Mouse (Mus musculus) ovary, postnatal 10 days (tissue): ENCODE results near the gene Rpl19.

ENCODE experiments used
- DNase-seq: peaks from one replicate; pipeline ENCODE4 v3.0.0; 2022; ENCODE audit warnings: low spot score

The Rpl19 gene

DNA sequence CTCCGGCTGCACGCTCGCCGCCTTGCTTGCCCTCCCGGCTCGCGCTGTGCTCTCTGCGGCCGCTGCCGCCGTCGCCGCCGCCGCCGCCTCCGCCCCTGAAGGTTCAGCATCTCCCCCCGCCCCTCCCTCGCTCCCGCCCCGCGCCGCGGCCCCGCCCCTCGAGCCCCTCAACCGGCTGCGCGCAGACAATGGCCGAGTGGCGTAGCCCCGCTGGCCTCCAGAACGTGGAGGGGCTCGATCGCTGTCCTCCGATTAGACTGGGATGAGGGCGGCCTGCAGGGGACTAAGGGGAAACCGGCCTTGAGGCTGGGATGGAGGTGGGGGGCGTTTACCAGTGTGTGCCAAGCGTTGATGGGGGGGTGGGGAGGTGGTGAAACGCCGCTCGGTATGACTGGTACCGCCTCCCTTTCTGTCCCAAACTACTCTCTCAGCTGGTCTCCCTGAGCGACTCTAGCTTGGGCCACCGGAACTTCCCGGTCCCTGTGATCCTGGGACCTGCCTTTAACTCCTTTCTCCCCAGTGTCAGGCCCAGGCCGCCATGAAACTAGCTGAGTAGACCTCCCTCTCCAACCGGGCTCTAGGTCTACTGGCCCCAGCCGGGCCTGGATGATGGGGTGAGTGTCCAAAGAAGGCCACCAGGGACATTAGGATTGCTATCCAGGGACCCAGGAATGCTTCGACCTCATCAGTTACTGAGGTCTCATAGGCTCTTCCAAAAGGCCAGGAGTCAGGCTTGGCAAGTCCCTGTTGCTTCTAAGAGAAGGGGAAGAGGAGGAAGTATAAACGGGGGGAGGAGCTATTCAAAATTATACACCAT lies 3.7 kb upstream of the Rpl19 start, which contains the start of gene Cacnb1:
Cacnb1 (minus strand) TSS at position 480 of the 817 bp plus-strand sequence.
- DNase-seq = peak; percentile 59

DNA sequence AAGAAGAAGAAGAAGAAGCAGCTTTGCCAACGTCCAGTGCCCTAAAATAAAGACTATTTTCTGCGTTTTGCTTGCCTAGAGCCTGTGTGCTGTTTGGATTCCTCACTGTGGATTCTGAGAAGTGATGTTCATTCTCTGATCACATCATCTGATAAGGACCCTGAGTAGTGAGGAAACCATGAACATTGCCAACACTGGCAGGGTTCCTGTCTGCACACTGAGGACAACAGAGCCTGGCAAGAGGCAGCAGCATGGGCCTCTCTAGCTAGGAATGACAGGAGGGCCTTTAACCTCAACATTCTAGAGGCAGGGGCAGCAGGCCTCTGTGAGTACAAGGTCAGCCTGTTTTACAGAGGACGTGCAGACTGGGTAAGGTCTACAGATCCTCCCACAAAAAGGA lies 2.0 kb upstream of the Rpl19 start:
- no peak for DNase-seq

DNA sequence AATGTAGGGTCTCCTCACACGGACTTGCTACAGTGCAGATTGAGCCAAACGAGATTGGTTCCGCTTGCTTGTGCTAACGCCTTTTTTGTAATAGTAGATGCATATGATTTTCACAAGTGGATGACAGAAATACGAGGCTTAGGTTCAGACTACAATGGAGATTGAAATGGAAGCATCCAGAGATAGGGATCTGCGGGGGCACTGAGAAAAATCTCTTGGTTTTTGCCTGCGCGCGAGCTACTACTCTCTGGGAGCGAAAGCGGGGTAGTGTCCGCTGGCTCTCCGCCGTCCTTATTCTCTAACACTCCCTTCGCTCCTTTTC lies 301 bp upstream of the Rpl19 start:
- no peak for DNase-seq

DNA sequence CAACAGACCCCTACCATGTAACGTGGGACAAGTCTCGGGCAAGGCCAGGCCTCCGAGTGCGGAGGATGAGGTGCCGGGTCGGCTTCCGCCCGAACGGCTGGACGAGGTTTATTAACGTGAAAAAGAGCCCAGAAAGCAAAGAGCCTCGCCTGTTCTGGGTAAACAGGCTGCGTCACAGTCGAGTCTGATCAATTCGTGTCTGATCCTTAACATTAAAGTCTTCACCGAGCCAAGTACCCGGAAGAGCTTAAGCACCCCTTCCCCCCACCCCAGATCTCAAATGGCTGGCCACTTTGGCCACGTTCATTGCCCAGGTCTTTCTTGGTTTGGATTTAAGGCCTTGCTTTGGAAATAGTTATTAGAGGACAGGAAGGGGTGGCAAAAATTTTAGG lies 783 bp downstream of the Rpl19 start:
- no peak for DNase-seq

DNA sequence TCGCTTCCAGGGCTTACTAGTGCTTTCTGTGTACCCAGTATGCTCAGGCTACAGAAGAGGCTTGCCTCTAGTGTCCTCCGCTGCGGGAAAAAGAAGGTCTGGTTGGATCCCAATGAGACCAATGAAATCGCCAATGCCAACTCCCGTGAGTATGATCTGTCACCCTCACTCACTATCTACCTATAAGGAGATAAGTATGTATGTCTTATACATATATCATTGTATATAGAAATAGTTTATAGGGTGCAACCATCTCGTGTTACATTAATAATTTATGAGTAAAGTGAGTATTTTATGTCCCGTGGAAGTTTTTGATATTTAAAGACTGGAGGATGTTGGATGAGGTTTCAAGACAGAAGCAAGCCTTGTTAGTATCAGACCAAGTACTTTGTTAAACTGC lies 1.3 kb downstream of the Rpl19 start:
- no peak for DNase-seq

DNA sequence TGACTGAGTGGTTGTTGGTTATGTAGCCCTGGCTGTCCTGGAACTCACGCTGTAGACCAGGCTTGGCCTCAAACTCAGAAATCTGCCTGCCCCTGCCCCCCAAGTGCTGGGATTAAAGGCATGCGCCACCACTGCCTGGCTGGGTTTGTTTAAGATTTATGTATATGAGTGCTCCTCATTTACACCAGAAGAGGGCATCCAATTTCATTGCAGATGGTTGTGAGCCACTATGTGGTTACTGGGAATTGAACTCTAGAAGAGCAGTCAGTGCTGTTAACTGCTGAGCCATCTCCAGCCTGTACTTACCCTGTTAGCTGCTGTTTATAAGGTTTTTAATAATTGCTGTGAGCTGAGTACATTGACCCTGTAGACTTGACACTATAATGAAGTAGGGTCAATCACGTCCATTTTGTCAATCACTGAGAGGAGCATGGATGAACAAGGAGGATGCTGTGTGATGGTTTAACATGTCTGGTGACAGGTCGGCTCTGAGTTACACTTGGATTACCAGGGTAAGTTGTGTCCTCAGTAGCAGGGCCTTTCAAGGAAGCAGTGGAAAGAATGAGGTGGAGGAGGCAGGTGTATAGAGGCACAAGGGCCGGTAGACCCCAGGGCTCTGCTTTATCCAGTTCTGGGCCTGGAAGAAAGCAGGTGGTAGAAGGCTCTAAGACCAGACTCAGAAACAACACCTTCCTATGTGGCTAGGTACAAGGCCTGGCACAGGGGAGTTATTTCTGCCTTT lies 4.4 kb downstream of the Rpl19 start:
- DNase-seq = no peak

DNA sequence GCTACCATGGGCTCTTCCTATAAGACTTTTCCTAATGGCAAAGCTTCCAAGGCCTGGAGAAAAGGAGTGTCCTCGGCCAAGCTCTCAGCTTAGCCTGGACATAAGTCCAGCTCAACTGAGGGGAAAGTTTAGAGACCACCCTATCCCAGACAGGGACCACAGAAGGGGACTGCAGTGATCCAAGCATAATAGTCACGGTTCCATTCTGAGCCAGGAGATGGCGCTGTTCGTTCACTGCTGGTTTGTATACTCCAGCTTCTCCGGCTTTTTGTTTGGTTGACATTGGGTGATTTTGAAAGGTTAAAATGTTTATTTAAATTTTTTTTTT lies 4.9 kb downstream of the Rpl19 start:
- DNase-seq = peak; percentile 77

DNA sequence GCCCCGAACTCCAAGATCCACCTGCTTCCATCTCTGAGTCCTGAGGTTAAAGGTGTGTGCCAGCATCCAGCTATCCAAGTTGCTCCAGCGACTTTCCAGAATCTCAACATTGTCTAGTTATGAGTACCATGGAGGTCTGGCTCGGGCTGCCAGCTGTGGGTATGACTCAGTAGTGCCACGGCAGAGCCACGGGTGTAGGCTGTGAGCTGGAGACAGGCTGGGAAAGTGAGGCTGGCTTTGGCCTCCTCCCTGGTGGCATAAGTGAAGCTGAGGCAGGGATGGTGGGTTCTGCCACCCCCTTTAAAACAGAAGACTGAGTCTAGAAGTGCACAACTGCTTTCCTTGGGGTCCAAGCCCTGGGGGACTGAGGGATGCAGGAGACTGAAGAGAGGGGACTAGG lies 7.6 kb downstream of the Rpl19 start:
- DNase-seq = no peak

DNA sequence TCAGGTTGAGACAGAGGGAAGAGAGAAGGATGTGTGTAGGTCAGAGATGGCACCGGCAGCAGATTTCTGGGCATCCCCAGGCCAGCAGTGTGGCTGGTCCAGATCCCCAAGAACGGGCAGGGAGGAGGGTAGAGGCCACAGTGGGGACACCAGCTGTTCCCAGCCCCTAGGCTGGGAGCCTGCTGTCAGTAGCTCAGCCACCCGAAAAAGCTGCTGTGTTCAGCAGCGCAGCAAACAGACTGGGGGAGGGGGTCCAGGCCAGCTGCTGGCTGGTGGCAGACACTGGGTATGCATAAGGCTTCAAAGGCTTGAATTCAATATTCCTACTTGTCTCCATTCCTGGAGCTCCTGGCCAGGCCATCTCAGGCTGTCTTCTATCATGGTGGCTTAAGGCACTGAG lies 8.3 kb downstream of the Rpl19 start:
- DNase-seq = no peak

DNA sequence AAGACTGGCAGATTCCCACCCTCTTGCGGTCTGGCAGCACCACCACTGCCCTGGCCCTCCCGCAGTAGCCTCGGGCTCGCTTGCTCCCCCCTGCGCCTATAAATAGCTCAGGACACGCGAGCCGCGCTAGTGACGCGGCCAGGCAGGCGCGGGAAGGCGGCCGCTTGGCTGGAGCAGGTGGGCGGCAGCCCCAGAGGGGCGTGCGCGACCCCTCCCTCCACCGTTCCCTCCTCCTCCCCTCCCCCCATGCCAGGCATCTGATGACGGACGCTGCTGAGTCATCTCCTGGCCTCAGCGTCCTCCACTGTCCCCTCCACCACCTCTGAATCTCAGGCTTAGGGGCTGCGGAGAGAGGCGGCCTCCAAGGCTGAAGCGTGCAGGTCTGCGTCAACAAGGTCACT lies 9.5 kb downstream of the Rpl19 start:
- no peak for DNase-seq

DNA sequence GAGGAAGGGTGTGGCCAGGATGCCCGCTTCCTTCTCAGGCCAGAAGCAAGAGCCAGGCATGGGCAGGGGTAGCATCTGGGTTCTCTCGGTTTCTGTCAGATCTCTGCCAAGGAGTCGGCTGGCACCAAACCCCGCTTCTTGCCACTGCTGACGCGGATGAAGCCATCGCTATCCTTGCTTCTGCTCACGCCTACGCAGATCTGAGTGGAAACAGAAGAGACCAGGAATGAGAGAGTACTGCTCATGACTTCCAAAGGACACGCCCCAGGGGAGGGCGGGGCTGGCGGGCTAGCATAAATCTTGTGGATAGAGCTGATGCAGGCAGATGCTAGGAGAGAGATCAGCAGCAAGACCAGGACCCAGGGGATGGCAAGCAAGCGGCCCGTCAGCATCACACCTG lies 11.4 kb downstream of the Rpl19 start:
- no peak for DNase-seq

DNA sequence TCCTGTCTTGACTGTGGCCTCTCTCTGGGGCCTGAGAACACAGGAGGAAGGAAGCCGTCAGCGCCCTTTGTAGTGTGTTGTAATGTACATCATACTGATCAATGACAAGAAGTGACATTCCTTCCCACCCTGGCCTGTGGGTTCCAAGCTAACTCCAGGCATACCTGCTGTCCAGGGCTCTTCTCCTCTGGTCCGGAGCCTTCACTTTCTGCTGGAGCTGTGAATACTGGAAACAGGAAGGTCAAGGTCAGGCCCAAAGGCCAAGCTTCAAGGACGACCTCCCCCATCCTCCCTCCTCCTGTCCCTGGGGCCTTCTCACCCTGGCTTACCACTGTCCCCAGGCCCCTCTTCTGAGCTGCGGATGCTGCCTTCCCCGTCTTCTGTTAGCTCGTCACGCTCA lies 14.5 kb downstream of the Rpl19 start:
- DNase-seq = no peak

DNA sequence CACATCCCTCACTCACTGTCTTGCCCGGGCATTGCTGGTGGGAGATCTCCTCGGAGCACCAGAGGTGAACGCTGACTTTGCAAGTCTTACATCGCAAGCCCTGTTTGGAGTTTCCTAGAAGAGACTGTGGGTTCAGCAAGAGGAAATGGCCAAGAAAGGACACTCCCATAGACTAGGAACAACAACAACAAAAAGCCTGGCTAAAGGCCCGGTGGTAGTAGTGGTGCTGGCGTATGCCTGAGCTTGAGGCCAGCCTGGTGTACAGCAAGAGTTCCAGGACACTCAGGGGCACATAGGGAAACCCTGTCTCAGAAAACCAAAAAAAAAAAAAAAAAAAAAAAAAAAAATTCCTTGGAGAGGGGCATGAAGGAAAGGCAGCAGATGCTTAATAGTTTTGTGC lies 16.2 kb downstream of the Rpl19 start:
- no peak for DNase-seq

DNA sequence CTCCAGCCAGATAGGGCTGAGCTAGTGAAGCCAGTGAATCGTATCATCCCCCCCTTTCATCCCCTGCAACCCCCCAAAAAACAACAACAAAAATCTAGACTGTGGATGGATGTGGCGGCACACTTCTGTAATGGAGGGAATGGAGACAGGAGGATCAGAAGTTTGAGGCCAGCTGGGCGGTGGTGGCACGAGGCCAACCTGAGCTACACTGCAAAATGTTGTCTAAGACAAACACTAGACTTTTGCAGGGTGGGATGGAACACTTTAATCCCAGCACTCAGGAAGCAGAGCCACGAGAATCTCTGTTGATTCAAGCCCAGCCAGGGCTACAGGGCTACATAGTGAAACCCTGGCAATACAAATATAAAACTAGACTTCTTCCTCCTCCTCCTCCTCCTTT lies 17.6 kb downstream of the Rpl19 start:
- no peak for DNase-seq

DNA sequence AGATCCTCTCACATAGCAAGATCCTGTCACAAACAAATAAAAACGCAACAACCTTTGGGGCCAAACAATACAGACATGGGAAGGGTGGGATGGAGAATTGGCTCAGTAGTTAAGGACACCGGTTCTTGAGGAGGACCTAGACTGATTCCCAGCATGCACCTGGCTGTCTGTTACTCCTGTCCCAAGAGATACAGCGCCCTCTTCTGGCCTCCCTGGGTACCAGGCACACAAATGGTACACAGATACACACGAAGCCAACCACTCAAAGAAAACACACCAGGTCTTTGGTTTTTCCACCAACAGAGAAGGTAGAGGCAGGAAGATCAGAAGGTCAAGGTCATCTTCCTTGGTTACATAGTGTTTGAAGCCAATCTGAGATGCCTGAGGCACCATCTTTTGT lies 19.1 kb downstream of the Rpl19 start:
- DNase-seq = no peak

DNA sequence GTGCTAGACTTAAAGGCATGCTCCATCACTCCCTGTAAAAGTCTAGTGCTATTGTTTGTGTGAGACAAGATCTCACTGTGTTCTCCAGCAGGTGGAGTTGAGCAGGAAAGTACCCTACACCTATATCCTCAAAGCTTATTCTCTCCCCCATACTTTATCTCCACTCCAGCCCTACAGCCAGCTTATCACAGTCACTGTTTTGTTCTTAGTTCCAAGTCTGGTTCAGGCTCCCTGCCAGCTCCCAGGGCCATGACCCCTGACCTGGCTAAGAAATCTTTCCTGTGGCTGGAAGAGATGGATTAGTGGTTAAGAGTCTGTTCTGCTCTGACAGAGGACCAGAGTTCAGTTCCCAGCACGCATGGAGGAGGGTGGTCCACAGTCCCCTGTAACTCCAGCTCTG lies 20.0 kb downstream of the Rpl19 start:
- no peak for DNase-seq

DNA sequence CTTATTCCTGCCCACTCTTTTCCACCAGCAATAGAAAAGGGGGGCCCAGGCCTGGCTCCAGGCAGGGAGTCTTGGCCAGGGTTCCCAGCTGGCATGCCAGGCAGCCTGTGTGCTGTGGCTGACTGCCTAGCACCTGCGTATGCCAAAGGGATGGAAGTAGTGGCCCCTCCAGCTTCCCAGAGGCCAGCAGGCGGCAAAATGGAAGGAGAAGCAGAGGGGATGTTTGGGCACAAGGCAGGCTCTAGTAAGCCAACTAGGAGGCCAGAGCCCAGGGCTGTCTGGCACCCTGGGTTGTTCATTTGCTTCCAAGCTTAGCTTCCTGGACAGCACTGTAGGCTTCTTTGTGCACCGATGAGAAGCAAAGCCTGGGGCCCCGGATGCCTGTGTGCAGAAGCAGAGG lies 21.2 kb downstream of the Rpl19 start:
- DNase-seq = no peak

DNA sequence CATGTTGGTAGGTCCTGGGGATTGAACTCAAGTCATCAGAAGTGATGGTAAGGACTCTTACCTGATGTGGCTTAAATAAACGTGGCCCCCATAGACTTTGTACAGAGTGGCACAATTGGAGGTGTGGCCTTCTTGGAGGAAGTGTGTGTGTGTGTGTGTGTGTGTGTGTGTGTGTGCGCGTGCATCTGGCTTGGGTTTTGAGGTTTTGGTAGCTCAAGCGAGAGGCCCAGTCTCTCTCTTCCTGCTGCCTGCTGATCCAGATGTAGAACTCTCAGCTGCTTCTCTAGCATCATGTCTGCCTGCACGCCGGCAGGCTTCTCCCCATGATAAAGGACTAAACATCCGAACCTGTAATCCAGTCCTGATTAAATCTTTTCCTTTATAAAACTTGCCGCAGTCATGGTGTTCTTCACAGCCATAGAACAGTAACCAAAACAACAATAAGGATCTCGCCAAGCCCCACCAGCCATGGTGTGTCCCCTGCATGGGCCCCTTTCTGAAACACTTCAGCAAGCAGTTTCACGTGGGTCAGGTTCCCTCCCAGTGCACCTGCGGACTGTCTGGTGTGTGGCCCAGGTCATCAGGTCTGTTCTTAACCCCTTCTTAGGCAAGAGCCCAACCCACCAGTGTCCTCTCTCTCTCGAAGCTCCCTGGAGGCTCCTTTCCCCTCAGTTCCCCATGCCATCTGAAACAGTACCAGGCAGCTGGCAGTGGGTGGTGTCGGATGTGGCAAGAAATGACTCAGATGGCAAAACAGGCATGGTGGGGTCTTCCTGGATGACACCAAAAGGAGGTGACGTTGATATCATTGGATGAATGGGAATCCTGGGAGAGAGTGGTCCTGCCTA lies 23.4 kb downstream of the Rpl19 start:
- DNase-seq = no peak

DNA sequence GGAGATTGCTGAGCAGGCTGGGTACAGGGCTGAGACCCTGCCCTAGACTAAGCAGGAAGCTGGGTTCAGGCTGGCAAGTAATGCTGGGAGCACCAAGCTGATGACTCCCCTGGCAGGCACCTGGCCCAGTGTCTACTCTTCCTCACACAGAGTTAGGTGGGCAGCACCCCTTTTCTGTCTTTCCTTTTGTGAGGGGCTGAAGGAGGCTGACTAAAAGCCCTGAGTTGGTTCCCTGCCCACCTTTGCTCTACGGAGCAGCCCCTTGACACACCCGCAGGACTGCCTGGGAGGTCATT lies 24.0 kb downstream of the Rpl19 start:
- no peak for DNase-seq

DNA sequence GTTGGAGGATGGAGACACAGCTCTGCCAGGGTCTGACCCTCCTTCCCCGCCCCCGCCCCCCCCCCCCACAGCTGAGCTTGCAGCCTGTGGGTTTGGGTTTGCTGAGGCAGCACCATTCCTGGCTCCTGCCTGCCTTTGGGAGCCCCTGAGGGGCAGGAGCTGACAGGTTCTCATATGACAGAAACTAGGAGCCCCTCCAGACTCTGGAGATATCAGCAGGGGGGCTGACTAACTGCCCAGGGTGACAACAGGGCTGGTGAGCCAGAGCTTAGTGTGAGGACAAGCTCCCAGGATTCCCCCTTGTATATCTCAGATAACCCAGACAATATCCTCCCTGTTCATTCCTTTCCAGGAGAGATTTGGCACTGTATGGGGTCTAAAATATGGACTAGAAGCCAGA lies 24.4 kb downstream of the Rpl19 start:
- DNase-seq = no peak

DNA sequence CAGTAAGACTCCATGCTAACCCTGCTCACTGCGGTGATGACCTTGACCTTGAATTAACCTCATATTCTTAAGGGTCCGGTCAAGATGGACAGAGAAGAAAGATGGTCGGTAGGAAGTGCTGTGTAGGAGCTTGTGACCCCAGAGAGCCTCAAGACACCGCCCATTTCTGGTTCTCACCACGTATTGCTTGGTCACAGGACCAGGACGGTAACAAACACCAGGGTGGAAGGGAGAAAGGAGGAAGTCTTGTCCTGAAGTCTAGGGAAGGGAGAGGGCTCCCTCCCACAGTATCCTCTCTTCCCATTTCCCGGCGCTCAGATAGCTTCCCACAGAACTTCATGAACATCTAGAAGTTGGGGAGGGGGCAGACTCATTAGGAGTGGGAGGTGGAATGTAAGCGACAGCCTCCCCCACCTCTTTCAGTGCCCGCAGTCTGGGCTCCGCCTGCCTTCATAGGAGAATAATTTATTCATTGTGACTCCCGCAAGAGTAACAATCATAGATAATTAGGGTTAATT lies 25.2 kb downstream of the Rpl19 start:
- DNase-seq = no peak

DNA sequence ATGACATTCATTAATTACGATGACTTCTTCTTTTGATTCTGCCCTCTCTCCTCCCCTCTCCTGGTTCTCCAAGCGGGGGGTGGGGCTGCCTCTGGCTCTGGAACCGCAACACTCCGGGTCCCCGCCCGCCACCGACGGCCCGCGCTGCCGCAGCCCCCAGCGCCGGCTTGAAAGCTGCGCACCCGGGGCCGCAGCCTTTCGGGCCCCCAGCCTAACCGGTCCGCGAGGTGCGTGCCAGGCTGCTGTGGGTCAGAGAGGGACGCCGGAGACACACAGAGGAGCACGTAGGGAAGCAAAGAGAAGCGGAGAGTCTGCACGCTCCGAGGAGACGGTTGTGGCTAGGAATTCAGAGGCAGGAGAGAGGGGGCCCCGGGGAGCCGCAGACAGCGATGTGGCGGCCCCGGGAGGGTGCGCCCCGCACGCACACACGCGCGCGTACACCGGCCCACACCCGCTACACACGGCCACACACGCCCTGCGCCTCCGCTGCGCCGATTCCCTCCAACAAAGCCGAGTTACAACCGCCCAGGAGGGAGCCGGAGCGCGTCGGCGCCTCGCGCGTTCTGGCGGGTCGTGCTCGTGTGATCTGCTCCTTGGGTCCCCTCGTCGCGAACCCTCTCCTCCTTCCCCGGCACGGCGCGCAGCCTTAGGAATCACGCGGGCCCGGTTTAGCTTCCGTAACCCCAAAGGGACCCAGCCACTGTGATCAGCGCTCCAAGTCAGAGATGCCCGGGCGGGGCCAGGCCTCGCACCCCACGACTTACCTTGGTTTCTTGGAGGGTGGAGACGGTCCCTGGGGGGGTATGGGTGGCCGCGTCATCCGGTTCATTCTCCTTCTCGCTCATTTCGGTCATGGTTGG lies 25.8 kb downstream of the Rpl19 start:
- no peak for DNase-seq
